ENCODE assay signal across 8 mouse cellular contexts in genomic region chr8:87472271-87473236, GRCm38 (mm10). TPM values are rescaled to one million over a fixed set of nuclear protein-coding genes. Genes with fewer than 3 reads are reported as not detected.
A peak's percentile ranks its signal among the peaks of the same experiment; 100 is the strongest.
DNase-seq lines count a peak whose midpoint lies in the region; TF ChIP-seq lines count a peak whose summit lies in the region.

Cbln1 (minus strand) TSS chr8:87472609.

- TF ChIP-seq POLR2A in lung, adult 2 months (IDR thresholded peaks at IDR 0.05; ENCODE audit: borderline replicate concordance, extremely low read depth, low read depth, low read length): no peak

- peaks cover 72% of the 10 kb centered on the region for H3K4me1 ChIP-seq in hindbrain, embryonic 10.5 days (replicated peaks)
- H3K4me1 ChIP-seq in lung, adult 2 months (ENCODE audit: control insufficient read depth, insufficient read depth, low read length): peaks cover 8% of the 10 kb centered on the region; the same call in 1 of the 2 replicates

- under 1% methylated on average over 122 of the region's 122 CpGs for WGBS in hindbrain, embryonic 10.5 days
- WGBS in lung, adult 2 months: 1% methylated on average over 120 of the region's 122 CpGs

- H3K36me3 ChIP-seq in hindbrain, embryonic 10.5 days: no peaks in the 10 kb centered on the region

- DNase-seq in ZHBTc4 (ENCODE audit: low read depth, low spot score): peak; percentile 98
- DNase-seq in cerebellum, postnatal 14 days: peak; percentile 98 to 99
- peak; percentile 74 to 85 for DNase-seq in frontal cortex, postnatal 10 days (ENCODE audit: low spot score in 2 of 2)
- peak; percentile 96 for DNase-seq in hindbrain, embryonic 10.5 days (ENCODE audit: low spot score)
- DNase-seq in layer of hippocampus, adult 9-10 months (ENCODE audit: low spot score): peak; percentile 41
- DNase-seq in lung, adult 2 months: peak; percentile 47
- DNase-seq in ovary, adult 18-20 months (ENCODE audit: low spot score): peak; percentile 78
- peak; percentile 50 for DNase-seq in thymus, postnatal 14 days

- no peaks in the 10 kb centered on the region for H3K9me3 ChIP-seq in hindbrain, embryonic 10.5 days

- peaks cover 86% of the 10 kb centered on the region for H3K27me3 ChIP-seq in hindbrain, embryonic 10.5 days (ENCODE audit: insufficient read depth, poor library complexity, severe bottlenecking)

- H3K4me3 ChIP-seq in hindbrain, embryonic 10.5 days: peak within 1 kb of the TSS; percentile 70
- peak within 1 kb of the TSS; percentile 49 for H3K4me3 ChIP-seq in lung, adult 2 months (replicated peaks; ENCODE audit: extremely low read depth, low read depth, low read length)

- no peak for TF ChIP-seq CTCF in lung, adult 2 months (IDR thresholded peaks at IDR 0.05; ENCODE audit: insufficient read depth, low read length)

- H3K27ac ChIP-seq in hindbrain, embryonic 10.5 days: peak within 1 kb of the TSS; percentile 86

RNA-seq across cellular contexts. Expression of gene Cbln1, which starts in this region (rescaled TPM):
- polyA plus RNA-seq in hindbrain, embryonic 10.5 days (2016; fragmentation: Nextera tagmentation; extraction: Ambion mirVana): 3.6 and 11.7 TPM in 2 replicates
- not detected in 2 replicates for polyA plus RNA-seq in lung, adult 2 months (2012; rRNA removed)

Comparison
In these comparisons a context has a peak if more than half of its experiments do, and no peak if none do; other contexts are left out.
1. Peak in every context shown above with its lines: DNase-seq, H3K4me3 ChIP-seq and H3K27ac ChIP-seq.
2. Peak in DNase-seq and H3K4me3 ChIP-seq in lung, adult 2 months; RNA of the gene not detected or under 1 TPM.
3. DNase-seq: peak in every context shown above with its lines; median percentile 98 in cerebellum, postnatal 14 days; 98 in ZHBTc4; 96 in hindbrain, embryonic 10.5 days; 80 in frontal cortex, postnatal 10 days; 78 in ovary, adult 18-20 months; 50 in thymus, postnatal 14 days; 47 in lung, adult 2 months; 41 in layer of hippocampus, adult 9-10 months.